Mouse (Mus musculus) right cerebral cortex, postnatal 14 days (tissue): ENCODE results near the gene Pum2.
A peak's percentile ranks its signal among the peaks of the same experiment; 100 is the strongest.
"Not testable (repeated sequence)": the region's sequence is repeated elsewhere in the genome, so short reads cannot be mapped to it uniquely, and the experiment has no call there.

Source experiments
- DNase-seq: peaks from one replicate; pipeline ENCODE4 v3.0.0; 2022

Gene Pum2

DNA sequence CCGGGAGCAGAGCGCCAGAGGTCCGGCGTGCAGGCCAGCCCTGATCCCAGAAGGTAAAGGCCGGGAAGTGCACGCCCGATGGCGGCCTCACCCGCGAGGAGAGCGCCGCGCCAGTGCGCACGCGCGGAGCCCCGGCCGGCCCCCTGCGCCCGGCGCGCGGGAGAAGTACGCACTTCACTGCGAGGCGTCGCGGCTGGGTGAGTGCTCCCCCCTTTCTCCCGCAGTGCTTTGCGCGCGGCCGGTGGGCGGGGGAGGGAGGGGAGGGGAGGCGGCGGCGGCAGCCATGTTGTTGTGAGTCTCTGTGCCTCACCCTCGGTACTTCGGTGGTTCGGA is at the start of gene Pum2:
Gene Pum2 (plus strand): TSS at position 161 of the 333 bp plus-strand sequence.
- peak; percentile 93 for DNase-seq

DNA sequence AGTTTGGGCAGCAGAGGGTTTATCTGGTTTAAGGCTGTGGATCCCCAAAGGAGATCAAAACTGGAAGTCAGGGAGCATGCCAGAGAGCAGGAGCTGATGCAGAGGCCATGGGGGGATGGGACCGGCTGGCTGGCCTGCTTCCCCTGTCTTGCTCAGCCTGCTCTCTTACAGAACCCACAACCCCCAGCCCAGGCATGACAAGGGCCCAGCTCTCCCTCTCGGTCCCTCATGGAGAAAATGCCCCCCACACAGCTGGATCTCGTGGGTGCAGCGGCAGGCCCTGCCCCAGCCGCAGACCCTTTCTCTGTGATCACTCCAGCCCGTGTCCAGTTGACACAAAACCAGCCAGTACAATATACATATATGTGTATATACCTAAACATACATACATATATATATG is 44.4 kb upstream of the Pum2 start:
- DNase-seq, result no peak

DNA sequence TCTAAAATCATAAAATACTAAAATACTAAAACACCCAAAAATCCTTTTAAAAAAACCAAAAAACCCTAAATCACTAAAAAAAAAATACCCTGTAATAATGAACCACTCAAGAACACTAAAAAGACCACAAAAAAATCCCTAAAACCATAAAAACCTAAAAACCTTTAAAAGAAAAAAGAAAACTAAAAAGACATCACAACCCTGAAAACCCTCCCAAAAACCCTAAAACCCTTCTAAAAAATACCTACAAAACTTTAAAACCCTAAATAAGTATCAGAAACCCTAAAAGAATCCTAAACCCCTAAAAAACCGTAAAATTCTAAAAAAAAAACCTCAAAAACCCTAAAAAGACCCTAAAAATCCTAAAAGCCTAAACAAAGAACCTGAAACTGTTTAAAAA is 42.2 kb upstream of the Pum2 start:
- DNase-seq, result no peak

DNA sequence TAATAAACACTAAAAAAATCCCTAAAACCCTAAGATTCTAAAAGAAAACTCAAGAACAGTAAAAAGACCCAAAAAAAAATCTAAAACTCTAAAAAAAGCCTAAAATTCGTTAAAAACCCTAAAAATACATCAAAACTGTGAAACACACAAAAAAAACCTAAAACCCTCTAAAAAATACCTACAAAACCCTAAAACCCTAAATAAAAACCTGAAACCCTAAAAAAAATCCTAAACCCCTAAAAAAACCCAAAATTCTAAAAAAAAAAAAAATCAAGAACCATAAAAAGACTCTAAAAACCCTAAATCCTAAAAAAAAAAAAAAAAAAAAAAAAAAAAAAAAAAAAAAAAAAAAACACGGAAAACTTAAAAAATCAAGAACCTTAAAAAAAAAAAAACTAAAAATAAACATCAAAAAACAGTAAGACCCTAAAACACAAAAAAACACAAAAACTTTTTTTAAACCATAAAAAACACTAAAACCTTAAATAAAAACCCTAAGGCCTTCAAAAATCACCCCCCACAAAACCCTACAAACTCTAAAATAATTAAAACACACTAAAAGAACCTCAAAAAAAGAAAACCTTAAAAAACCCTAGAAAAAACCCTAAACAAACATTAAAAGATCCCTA is 41.1 kb upstream of the Pum2 start:
- DNase-seq, result no peak

DNA sequence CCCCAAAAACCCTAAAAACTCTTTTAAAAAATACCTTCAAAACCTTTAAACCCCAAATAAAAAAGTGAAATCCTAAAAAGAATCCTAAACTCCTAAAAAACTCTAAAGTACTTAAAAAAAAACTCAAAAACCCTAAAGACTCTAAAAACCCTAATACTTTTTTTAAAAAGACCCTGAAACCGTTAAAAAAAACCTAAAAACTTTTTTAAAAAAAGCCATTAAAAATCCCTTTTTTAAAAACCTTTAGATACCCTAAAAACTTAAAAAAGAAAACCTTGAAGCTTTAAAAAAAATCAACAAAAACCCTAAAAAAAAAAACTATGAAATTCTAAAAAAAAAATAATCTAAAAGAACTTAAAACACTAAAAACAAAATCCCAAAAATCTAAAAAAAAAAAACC is 39.6 kb upstream of the Pum2 start:
- DNase-seq, result no peak

DNA sequence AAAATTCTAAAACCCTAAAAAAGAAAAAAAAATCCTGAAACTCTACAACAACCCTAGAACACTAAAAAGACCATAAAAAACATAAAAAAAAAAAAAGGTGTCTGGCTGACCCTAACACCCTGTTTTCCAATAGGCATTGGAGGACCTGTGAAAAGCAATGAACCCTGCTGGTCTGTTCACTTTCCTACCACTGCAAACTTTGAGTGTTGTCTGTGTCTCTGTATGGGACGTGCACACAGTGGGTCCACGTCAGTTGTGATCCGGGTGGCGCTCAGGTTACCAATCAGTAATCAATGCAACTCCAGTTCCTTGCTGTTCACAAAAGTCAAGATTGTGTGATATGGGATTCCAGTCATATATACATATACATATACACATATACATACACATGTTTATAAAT is 38.4 kb upstream of the Pum2 start:
- no peak for DNase-seq

DNA sequence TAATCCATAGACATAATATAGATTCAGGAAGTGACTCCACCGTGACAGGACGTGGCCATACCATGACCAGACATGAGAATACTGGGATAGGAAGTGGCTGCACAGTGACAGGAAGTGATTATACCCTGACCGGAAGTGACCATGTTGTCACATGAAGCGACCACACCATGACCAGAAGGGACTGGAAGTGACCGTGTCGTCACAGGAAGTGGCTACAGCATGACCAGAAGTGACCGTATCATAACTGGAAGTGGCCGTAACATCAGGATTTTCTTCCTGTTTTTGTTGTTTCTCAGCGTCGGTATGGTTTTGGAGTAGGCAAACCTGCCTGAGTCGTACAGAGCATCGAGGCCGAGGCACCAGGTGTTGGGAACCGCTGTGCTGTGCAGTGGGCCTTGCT is 37.0 kb upstream of the Pum2 start:
- DNase-seq, result no peak

DNA sequence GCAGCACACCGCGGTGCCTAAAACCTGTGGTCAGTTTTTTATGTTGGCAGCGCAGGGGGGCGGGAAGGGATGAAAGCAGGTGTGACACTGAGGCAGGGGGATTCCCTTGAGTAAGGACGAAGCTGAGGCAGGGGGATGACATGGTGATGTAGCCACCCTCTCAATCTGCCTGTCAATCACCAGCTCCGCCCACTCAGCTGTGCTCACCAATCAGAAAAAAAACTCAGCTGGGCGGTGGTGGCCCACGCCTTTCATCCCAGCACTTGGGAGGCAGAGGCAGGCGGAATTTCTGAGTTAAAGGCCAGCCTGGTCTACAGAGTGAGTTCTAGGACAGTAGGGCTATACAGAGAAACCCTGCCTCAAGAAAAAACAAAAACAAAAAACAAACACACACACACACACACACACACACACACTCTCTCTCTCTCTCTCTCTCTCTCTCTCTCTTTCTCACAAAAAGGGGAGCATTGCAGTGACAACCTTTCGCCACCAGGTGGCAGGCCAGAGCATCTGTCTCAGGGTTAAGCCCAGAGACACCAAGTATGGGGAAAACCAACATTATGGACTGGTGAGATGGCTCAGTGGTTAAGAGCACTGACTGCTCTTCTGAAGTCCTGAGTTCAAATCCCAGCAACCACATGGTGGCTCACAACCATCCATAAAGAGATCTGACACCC is 35.4 kb upstream of the Pum2 start:
- peak; percentile 53 for DNase-seq

DNA sequence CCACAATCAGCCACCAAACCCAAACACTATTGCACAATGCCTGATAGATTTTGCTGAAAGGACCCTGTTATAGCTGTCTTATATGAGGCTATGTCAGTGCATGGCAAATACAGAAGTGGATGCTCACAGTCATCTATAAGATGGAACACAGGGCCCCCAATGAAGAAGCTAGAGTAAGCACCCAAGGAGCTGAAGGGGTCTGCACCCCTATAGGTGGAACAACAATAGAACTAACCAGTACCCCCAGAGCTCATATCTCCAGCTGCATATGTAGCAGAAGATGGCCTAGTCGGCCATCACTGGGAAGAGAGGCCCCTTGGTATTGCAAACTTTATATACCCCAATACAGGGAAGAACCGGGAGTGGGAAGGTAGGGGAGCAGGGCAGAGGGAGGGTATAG is 33.7 kb upstream of the Pum2 start:
- DNase-seq, result not testable (repeated sequence)

DNA sequence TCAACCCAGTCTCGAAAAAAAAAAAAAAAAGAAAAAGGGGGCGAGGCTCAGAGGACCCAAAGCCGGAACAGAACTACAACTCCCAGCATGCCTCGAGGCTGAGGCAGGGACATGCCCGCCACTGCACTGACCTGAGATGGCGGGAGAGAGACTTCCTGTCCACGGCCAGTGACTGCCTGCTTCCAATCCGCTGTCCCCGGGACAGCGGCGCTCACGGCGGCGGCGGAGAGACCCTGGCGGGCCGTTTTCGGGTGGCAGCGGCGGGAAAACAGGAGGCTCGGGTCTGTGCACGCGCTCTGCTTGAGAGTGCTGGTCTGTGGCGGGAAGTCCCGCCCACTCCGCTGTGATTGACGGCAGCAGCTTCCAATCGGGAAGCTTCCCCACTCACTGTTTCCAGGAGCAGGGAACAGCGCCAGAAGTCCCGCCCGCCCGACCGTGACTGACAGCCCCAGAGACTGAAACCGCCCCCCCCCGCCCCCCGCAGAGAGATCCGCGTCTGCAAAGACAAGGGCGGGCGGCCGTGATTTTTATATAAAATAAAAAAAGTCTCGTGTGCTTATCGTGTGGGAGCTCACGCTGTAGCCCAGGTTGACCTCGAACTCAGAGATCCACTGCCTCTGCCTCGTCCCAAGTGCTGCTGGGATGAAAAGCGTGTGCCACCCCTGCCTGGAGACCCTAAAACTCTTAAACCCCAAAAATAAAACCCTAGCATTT is 33.1 kb upstream of the Pum2 start:
- peak; percentile 99 for DNase-seq

DNA sequence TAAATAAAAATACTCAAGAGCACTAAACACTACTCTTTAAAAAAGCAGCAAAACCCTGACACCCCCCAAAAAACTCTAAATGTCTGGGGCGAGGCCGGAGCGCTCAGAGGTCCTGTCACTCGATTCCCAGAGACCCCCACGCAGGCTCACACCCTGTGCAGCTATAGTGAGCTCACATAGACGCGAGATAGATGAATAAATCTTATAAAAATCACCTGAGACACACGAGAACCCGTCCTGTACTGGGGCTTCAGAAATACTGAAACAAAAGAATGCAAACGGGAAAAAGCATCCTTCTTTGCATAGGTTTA is 32.6 kb upstream of the Pum2 start:
- DNase-seq, result no peak

DNA sequence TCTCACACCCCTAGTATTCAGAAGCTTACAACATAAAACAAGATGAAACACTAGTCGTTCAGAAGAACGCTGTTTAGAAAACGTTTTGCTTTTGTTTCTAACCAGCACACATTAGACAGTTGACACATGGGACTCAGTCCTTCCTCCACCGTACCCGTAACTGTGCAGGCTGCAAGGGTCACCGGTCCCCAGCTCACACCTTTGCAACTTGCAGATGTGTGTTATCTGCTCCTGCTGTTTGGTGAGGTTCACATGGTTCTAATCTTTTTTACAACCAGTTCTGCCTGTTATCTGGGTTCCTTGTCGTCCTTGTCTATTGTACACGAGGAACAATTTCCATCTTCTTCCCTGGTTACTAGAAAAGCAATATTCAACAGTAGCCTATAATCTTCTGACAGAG is 25.7 kb upstream of the Pum2 start:
- not testable (repeated sequence) for DNase-seq

DNA sequence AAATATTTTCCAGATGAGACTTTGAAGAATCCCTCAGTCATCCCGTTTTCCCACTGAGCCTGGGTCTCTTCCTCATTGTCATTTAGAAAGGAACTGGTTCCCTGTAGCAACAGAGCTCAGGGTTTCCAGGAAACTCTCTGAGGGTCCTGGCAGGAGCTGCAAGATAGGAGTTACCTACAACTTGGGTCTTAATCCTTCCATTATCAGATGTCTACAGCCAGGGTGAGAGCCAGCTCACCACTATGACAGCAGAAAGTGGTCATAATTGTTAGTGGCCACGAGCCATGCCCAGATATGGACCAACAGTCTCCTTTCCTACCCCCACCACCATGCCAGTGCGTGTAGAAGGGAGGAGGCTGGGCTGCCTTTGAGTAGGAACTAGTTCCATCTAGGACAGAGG is 23.9 kb upstream of the Pum2 start:
- not testable (repeated sequence) for DNase-seq

DNA sequence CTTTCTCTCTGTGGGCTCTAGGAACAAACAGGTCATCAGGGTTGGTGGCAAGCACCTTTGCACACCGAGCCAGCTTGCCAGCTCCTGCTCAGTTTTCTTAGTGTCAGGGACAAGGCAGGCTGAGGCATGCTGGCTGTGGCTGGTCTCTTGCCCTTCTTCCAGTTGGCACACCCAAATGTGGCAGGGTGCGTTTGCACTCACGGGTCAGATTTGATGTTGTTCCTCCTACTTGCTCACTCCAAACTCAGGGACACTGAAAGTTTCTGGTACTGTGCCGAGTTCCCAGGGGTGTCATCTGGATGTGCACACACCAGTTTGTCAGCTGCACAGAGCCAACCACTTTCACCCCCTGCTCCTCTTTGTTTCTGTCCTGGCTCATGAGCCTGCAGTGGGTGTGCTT is 17.3 kb upstream of the Pum2 start:
- DNase-seq, result no peak

DNA sequence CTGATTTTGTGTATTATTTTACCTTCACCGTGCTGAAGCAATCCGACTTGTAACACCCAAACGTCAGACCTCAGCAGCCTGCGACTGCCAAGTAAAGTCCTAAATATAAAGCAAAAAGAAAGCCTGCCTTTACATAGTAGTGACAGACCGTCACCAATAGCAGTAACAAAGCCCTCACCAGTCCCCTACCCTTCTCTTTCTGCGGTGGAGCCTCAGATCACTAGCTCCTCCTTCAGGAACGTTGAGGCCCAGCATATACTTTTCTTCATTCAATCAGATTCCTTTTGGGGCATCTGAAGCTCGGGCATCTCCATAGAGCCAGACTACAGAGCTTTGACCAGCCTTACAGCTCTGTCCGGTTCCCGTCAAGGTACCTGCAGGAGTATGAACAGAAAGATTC is 16.8 kb upstream of the Pum2 start:
- DNase-seq, result no peak

DNA sequence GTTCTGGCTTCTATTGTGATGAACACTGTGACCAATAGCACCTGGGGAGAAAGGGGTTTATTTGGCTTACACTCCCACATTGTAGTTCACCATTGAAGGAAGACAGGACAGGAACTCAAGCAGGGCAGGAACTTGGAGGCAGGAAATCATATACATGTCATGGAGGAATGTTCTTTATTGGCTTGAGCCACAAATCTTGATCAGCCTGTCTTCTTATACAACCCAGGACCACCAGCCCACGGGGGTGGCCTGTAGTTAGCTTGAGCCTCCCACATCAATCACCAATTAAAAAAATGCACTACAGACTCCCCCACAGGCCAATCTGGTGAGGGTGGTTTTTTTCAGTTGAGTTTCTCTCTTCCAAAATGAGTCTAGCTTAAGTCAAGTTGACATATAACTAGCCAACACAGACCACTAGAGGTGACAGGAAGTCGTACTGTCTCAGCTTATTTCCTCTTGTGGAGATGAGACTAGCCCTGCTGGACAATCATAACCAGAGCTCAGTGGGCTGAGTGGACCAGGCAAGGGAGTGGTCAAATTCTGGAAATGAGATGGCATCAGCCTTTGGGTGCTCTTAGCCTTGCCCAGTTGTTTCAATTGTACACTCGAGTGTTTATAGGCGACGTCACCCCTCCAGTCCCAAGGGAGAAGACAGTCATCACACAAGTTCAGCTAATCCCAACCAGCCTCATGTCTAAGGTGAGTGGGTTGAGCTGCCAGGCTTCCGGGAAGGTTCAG is 16.1 kb upstream of the Pum2 start:
- DNase-seq, result no peak

DNA sequence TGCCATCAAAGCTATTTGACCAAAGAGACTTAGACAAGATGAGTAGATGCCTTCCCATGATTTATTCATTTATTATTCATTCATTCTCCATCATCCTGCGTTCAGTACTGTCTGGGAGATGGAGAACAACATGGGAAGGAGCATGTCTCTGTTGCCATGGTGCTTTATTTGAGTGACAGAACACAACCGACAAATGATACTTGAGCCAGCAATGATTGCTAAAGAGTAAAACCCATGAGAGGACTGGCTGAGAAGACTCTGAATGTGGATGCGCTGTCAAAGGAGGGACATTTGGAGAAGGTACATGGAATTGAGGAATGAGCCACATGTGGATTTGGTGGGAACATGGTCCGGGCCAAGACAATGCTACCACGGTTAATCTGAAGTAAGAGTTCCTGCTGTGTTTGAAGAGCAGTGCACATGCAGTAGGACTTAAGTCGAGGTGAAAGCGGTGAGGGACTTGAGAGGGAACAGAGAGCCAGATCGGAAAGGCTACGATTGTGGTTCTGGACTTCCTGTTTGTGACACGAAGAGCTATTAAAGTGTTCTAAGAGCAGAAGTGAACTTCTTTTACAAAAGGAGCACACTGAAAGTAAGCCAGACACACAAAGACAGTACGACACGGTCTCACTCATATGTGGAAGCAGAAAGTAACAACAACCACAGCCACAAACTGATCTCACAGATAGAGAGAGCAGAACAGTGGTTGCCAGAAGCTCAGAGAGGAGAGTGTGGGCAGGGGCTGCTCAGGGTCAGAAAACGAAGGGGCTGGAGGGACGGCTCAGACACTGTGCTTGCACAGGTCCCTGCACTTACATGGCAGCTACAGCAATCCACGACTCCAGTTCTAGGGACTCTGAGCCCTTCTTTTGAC is 14.3 kb upstream of the Pum2 start:
- no peak for DNase-seq

DNA sequence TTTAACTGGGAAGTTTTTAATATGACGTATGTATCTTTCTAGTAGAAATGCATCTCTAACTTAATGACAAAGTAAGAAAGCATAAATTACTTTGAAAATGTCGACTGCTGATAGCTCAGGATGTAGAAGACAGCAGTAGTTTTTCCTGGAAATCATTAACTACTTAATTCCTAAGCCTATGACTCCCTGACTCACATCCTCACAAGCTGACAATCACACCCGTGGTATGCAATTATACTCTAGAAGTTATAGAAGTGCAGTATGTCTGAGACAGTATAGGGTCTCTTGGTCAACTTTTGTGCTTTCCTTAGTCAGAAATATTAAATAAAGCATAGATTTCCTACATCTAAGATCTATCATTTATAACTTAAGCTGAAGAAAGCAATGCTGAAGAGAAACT is 12.2 kb upstream of the Pum2 start:
- no peak for DNase-seq

DNA sequence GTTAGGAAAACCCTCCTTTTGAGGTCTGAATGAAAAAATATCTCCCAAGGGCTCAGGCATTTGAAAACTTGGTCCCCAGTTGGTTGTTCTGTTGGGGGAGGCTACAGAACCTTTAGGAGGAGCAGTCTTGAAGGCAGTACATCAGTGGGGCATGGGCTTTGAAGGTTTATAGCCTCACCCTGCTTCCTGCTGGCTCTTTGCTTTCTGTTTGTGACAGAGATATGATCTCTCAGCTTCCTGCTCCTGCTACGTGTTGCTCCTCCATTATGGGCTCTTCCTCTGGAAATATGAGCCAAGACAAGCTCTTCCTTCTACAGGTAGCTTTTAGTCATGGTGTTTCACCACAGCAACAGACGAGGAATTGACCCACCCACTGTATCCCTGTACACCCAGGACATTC is 11.8 kb upstream of the Pum2 start:
- no peak for DNase-seq

DNA sequence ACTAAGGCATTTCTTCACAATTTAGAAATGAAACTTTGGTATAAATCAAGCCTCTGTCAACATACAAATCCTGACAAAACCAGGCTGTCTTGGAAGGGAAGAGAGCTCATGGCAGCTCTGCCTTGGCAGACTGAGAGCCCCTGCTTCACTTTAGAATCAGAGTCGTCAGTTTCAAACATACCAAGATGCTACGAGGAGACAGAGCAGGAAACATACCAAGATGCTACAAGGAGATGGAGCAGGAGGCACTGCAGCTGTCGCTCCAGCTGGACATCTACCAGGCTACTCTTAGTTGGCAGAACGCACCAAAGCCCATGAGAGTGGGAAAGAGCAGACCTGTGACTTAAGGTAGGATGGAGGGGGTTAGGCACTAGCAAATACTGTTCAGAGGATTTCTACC is 11.2 kb upstream of the Pum2 start:
- DNase-seq, result no peak

DNA sequence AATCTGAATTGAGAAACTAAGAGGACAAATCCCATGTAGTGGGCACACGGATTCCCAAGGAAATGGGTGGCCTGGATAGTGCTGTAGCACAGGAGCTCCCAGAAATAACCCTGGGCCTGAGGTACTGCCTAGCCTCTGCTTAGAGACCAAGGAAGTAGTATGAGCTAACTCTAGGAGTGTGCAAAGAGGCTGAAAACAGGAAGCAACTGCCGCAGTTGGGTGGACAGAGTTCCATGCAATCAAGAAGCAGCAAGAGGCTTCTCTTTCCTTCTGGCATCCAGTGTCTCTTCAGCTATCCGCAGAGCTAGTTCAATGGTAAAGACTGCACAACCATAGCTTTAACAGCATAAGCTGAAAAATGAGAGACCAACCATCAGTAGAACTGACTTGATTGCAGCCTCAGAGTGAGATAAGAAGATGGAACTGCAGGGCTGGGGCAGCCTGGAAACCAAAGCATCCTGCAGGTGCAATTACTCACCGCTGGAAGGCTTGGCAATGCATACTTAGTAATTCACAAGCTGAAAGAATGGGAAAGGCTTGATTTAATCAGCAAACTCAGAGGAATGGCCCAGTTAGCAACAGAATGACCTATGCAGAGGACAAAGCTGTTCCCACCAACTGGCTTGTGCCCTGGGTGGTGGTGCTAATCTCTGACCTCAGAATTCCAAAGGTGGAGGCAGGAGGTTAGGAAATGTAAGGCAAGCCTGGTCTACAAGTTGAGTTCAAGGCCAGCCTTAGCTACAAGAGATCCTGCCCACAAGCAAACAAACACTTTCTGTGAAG is 6.3 kb upstream of the Pum2 start:
- DNase-seq, result no peak

DNA sequence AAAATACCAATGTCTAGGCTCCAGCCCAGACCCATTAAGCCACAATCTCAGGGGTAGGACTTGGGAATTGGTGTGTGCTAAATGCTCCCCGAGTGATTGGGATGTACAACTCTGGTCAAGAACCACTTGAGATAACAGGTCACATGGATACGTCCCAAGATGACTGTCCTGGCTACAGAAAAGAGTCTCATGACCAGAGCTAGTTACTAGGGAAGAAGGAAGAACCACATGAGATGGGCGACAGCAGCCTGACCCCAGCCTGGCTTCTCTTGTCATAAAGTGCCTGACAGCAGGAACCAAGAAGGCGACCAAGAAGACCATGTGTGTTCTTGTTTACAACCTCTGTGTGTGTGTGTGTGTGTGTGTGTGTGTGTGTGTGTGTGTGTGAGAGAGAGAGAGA is 4.5 kb upstream of the Pum2 start:
- no peak for DNase-seq
